Mouse (Mus musculus) adipocyte (in vitro differentiated cells): ENCODE data around the gene Scgb2b2.

Experiments
- DNase-seq: peaks from one replicate; pipeline ENCODE4 v3.0.0-alpha.2; 2016; ENCODE audit warnings: low spot score

The Scgb2b2 gene

DNA sequence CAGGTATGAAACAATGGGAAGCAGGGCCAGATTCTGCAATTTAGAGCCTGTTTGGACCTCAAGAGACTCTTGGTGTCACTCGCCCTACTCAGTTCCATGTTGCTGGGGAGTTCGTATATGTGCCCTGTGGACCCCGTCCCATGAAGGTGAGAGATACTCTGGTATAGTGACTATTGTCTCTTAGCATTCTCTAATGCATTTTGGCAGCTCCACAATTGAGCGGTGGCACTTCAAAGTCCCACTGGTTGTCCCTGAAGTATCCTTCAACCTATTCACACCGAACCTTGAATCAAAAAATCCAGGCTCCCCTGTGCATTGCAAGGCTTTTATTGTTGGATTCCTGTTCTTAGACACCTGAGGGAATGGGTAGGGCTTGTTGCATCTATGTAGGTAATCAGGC lies at the start of gene Scgb2b2:
Gene Scgb2b2 (plus strand): TSS at position 301 of the 400 bp plus-strand sequence.
- DNase-seq = no peak

DNA sequence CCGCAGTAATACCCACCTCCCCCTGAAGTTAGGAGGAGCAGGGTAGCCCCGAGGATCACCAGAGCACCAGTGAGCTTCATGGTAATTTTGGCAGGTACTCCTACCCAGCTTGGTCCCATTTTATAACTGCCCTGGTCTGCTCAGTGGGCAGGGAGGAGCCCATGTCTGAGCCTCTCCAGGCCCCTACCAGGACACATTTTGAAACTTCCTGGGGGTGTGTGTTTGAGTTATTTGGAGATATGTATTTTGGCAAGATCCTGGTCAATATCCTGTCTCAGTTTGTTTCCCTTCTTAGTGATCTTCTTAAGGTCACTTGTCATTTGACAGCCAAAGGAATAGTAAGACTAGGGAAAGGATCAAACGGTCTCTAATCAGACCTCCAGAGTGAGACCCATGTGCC lies 1.4 kb downstream of the Scgb2b2 start, which contains the start of gene Scgb1b2:
Gene Scgb1b2 (minus strand): TSS at position 101 of the 400 bp plus-strand sequence.
- DNase-seq = no peak
